Mouse (Mus musculus) MEL (cell line): ENCODE data around the gene H2-Q6.

Experiments used
- CHD2 ChIP-seq: IDR thresholded peaks from 2 replicates; pipeline ENCODE4 v1.6.1; 2011; ENCODE audit warnings: low read length, improper control_type of control experiment
- CTCF ChIP-seq, 3 experiments: IDR thresholded peaks in 2 of 3; conservative IDR thresholded peaks in 1 of 3; 2 replicates each; pipeline ENCODE4 v1.5.1; 2011 to 2012; ENCODE audit warnings: low read length in 3 of 3, low read depth in 2 of 3, mild to moderate bottlenecking in 2 of 3, improper control_type of control experiment in 1 of 3, inconsistent platforms in 1 of 3, mixed read lengths in 1 of 3, moderate library complexity in 1 of 3; ENCODE audit not compliant: control insufficient read depth in 1 of 3, insufficient read depth in 1 of 3, poor library complexity in 1 of 3, severe bottlenecking in 1 of 3
- EP300 ChIP-seq, 2 experiments: IDR thresholded peaks; 2 replicates each; pipeline ENCODE4 v1.6.1; 2011; ENCODE audit warnings: improper control_type of control experiment in 2 of 2, low read length in 2 of 2, low read depth in 1 of 2, mild to moderate bottlenecking in 1 of 2
- JUND ChIP-seq: IDR thresholded peaks from 2 replicates; pipeline ENCODE4 v1.6.1; 2011; ENCODE audit warnings: low read depth, mild to moderate bottlenecking, improper control_type of control experiment, low read length
- MAFK ChIP-seq: IDR thresholded peaks from 2 replicates; pipeline ENCODE4 v1.6.1; 2011; ENCODE audit warnings: low read depth, mild to moderate bottlenecking, low read length, improper control_type of control experiment, borderline replicate concordance
- MAX ChIP-seq: IDR thresholded peaks from 2 replicates; pipeline ENCODE4 v1.6.1; 2011; ENCODE audit warnings: low read length, improper control_type of control experiment
- POLR2A ChIP-seq, 2 experiments: IDR thresholded peaks; 2 replicates each; pipeline ENCODE4 v1.6.1; 2011 to 2012; ENCODE audit warnings: low read length in 2 of 2, mild to moderate bottlenecking in 2 of 2, control low read depth in 1 of 2, improper control_type of control experiment in 1 of 2, low read depth in 1 of 2, moderate library complexity in 1 of 2; ENCODE audit not compliant: control insufficient read depth in 1 of 2, insufficient read depth in 1 of 2, poor library complexity in 1 of 2
- USF1 ChIP-seq: IDR thresholded peaks from 2 replicates; pipeline ENCODE4 v1.6.1; 2014; ENCODE audit warnings: low read depth, mild to moderate bottlenecking, inconsistent platforms, low read length, improper control_type of control experiment, moderate library complexity
- USF2 ChIP-seq, 2 experiments: IDR thresholded peaks; 2 replicates each; pipeline ENCODE4 v1.6.1; 2011 to 2012; ENCODE audit warnings: improper control_type of control experiment in 2 of 2, low read length in 2 of 2, borderline replicate concordance in 1 of 2, inconsistent platforms in 1 of 2, low read depth in 1 of 2, mild to moderate bottlenecking in 1 of 2; ENCODE audit not compliant: insufficient read depth in 1 of 2
- ZC3H11A ChIP-seq: IDR thresholded peaks from 2 replicates; pipeline ENCODE4 v1.6.1; 2012; ENCODE audit warnings: low read depth, mild to moderate bottlenecking, inconsistent platforms, low read length, improper control_type of control experiment

DNA sequence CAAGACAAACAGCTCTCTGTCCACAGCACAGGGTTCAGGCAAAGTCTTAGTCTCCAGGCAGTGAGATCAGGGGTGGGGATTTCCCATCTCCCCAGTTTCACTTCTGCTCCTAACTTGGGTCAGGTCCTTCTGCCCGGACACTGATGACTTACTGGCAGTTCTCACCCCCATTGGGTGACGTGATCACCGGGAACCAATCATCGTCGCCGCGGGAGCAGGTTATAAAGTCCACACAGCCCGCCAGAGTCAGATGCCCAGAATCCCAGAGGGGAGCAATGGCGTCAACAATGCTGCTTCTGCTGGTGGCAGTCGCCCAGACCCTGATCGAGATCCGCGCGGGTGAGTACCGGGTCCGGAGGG, 45.3 kb upstream of the H2-Q6 start, which contains the start of gene H2-Q4:
- TF ChIP-seq MAFK (no peak), POLR2A (IDR thresholded peaks at IDR 0.05; ENCODE audit: control insufficient read depth in 1 of 2, insufficient read depth in 1 of 2, low read depth in 1 of 2, low read length in 2 of 2, poor library complexity in 1 of 2) (peak in 1 of 2 experiments; percentile 87; a peak in 3 of 4 replicates), EP300 (IDR thresholded peaks at IDR 0.05; ENCODE audit: low read depth in 1 of 2, low read length in 2 of 2) (no peak), MAX (peak; percentile 9; the same call in 1 of the 2 replicates), JUND (no peak), CHD2 (peak; percentile 95), ZC3H11A (no peak), USF1 (peak; percentile 43; the same call in 1 of the 2 replicates), USF2 (IDR thresholded peaks at IDR 0.05; ENCODE audit: borderline replicate concordance in 1 of 2, insufficient read depth in 1 of 2, low read depth in 1 of 2, low read length in 2 of 2) (no peak), CTCF (IDR thresholded peaks at IDR 0.05 in 2 of 3, conservative IDR thresholded peaks at IDR 0.05 in 1 of 3; ENCODE audit: control insufficient read depth in 1 of 3, insufficient read depth in 1 of 3, low read depth in 2 of 3, low read length in 3 of 3, poor library complexity in 1 of 3, severe bottlenecking in 1 of 3) (no peak)
